Mouse (Mus musculus) kidney, adult 11 months (tissue): Measurements from ENCODE around the gene Qdpr.
A peak's percentile ranks its signal among the peaks of the same experiment; 100 is the strongest.

Source experiments
- DNase-seq: peaks from one replicate; pipeline ENCODE4 v3.0.0; 2022

Gene Qdpr

GRCm38 (mm10) chr5:45449831-45450716 lies at the start of gene Qdpr:
Gene Qdpr (minus strand): TSS chr5:45450236.
- DNase-seq, result peak; percentile 99

- no peak for DNase-seq
These were observed 47.5 kb upstream of the Qdpr start for GRCm38 (mm10) chr5:45497564-45497963.

GRCm38 (mm10) chr5:45496930-45497550 lies 47.0 kb upstream of the Qdpr start:
- DNase-seq, result no peak

- no peak for DNase-seq
These were observed 46.4 kb upstream of the Qdpr start for GRCm38 (mm10) chr5:45496479-45496878.

GRCm38 (mm10) chr5:45496042-45496441 lies 46.0 kb upstream of the Qdpr start:
- no peak for DNase-seq

- no peak for DNase-seq
These were observed 45.5 kb upstream of the Qdpr start for GRCm38 (mm10) chr5:45495429-45495975.

- DNase-seq, result no peak
These were observed 44.2 kb upstream of the Qdpr start for GRCm38 (mm10) chr5:45494093-45494755.

GRCm38 (mm10) chr5:45493191-45494092 lies 43.4 kb upstream of the Qdpr start, which contains the start of gene Lap3:
Gene Lap3 (plus strand): TSS chr5:45493374.
- DNase-seq, result peak; percentile 99

- no peak for DNase-seq
These were observed 41.7 kb upstream of the Qdpr start for GRCm38 (mm10) chr5:45491776-45492175.

- DNase-seq, result no peak
These were observed 33.6 kb upstream of the Qdpr start for GRCm38 (mm10) chr5:45483654-45484053.

GRCm38 (mm10) chr5:45482607-45483006 lies 32.6 kb upstream of the Qdpr start:
- DNase-seq, result no peak

GRCm38 (mm10) chr5:45481125-45481524 lies 31.1 kb upstream of the Qdpr start:
- DNase-seq, result no peak

GRCm38 (mm10) chr5:45480066-45480465 lies 30.0 kb upstream of the Qdpr start:
- DNase-seq, result no peak

- no peak for DNase-seq
These were observed 27.6 kb upstream of the Qdpr start for GRCm38 (mm10) chr5:45477601-45478000.

- DNase-seq, result no peak
These were observed 26.3 kb upstream of the Qdpr start for GRCm38 (mm10) chr5:45476288-45476687.

- no peak for DNase-seq
These were observed 25.7 kb upstream of the Qdpr start for GRCm38 (mm10) chr5:45475771-45476170.

- no peak for DNase-seq
These were observed 24.7 kb upstream of the Qdpr start for GRCm38 (mm10) chr5:45474758-45475157.

- no peak for DNase-seq
These were observed 24.2 kb upstream of the Qdpr start for GRCm38 (mm10) chr5:45474215-45474614.

GRCm38 (mm10) chr5:45473521-45473920 lies 23.5 kb upstream of the Qdpr start:
- DNase-seq, result no peak

GRCm38 (mm10) chr5:45472880-45473450 lies 22.9 kb upstream of the Qdpr start:
- DNase-seq, result no peak

- DNase-seq, result no peak
These were observed 4.4 kb upstream of the Qdpr start for GRCm38 (mm10) chr5:45454456-45454855.

- no peak for DNase-seq
These were observed 3.4 kb upstream of the Qdpr start, which contains the start of gene Clrn2 for GRCm38 (mm10) chr5:45453451-45453850. Gene Clrn2 (plus strand): TSS chr5:45453751.
